Mouse (Mus musculus): ENCODE results near the gene Mypop. TPM values are rescaled to one million over a fixed set of nuclear protein-coding genes. Genes with fewer than 3 reads are reported as not detected.

The Mypop gene
- polyA plus RNA-seq (2012; rRNA removed) (0.20 and 0.21 TPM in 2 replicates), polyA plus RNA-seq (2014; fragmentation: Nextera tagmentation; extraction: Ambion mirVana) (0.30 and 0.34 TPM in 2 replicates)

- H3K9ac ChIP-seq (replicated peaks): no peak within 1 kb of the TSS
Measured at GRCm38 (mm10) chr7:18990601-18991295, at the start of gene Mypop. Mypop (plus strand) TSS chr7:18991245.

GRCm38 (mm10) chr7:18942376-18942775, 48.7 kb upstream of the Mypop start:
- 31% methylated on average over 1 of the region's 1 CpGs for WGBS (ENCODE audit: insufficient replicate concordance)
- H3K27ac ChIP-seq: no peak overlapping the region
- no peaks in the 10 kb centered on the region for H3K9me3 ChIP-seq (ENCODE audit: control insufficient read depth, low read length)
- no peak overlapping the region for H3K4me3 ChIP-seq (ENCODE audit: insufficient read depth in 1 of 2, low read depth in 2 of 2, low read length in 2 of 2)
- H3K4me2 ChIP-seq (ENCODE audit: low read depth): no peak overlapping the region
- no peak for DNase-seq (ENCODE audit: low read depth in 3 of 3, low spot score in 3 of 3)
- no peak overlapping the region for H3K9ac ChIP-seq (replicated peaks)
- H3K4me1 ChIP-seq (replicated peaks; ENCODE audit: control insufficient read depth in 2 of 2, insufficient read depth in 2 of 2, low read length in 1 of 2): no peaks in the 10 kb centered on the region
- no peaks in the 10 kb centered on the region for H3K36me3 ChIP-seq (replicated peaks; ENCODE audit: control insufficient read depth, insufficient read depth, low read depth)
- ATAC-seq (ENCODE audit: insufficient read depth): no peak
- TF ChIP-seq CTCF (IDR thresholded peaks at IDR 0.05; ENCODE audit: low read depth) (no peak), EP300 (IDR thresholded peaks at IDR 0.05; ENCODE audit: low read depth) (no peak)
- H3K27me3 ChIP-seq (ENCODE audit: control insufficient read depth, insufficient read depth, low read length): no peaks in the 10 kb centered on the region

More at GRCm38 (mm10) chr7:18990601-18991295, at the start of gene Mypop:
- Histone ChIP-seq H3K4me2 (ENCODE audit: low read depth) (peak within 1 kb of the TSS; percentile 66), H3K36me3 (replicated peaks; ENCODE audit: control insufficient read depth, insufficient read depth, low read depth) (no peaks in the 10 kb centered on the region), H3K9me3 (ENCODE audit: control insufficient read depth, low read length) (no peaks in the 10 kb centered on the region), H3K27ac (no peak within 1 kb of the TSS), H3K27me3 (ENCODE audit: control insufficient read depth, insufficient read depth, low read length) (peaks cover 48% of the 10 kb centered on the region), H3K4me3 (ENCODE audit: insufficient read depth in 1 of 2, low read depth in 2 of 2, low read length in 2 of 2) (peak within 1 kb of the TSS; percentile 36 to 48), H3K4me1 (replicated peaks; ENCODE audit: control insufficient read depth in 2 of 2, insufficient read depth in 2 of 2, low read length in 1 of 2) (peaks cover 0 to 5% of the 10 kb centered on the region in 2 experiments; a peak in 1 of 4 replicates)
- ATAC-seq (ENCODE audit: insufficient read depth): peak; percentile 87
- TF ChIP-seq CTCF (IDR thresholded peaks at IDR 0.05; ENCODE audit: low read depth) (no peak), EP300 (IDR thresholded peaks at IDR 0.05; ENCODE audit: low read depth) (no peak)
- DNase-seq (ENCODE audit: low read depth in 3 of 3, low spot score in 3 of 3): peak; percentile 92
- under 1% methylated on average over 37 of the region's 37 CpGs for WGBS (ENCODE audit: insufficient replicate concordance)

GRCm38 (mm10) chr7:18942815-18943214, 48.2 kb upstream of the Mypop start:
- TF ChIP-seq EP300 (IDR thresholded peaks at IDR 0.05; ENCODE audit: low read depth) (no peak), CTCF (IDR thresholded peaks at IDR 0.05; ENCODE audit: low read depth) (no peak)
- Histone ChIP-seq H3K4me2 (ENCODE audit: low read depth) (no peak overlapping the region), H3K4me3 (ENCODE audit: insufficient read depth in 1 of 2, low read depth in 2 of 2, low read length in 2 of 2) (no peak overlapping the region), H3K9me3 (ENCODE audit: control insufficient read depth, low read length) (no peaks in the 10 kb centered on the region), H3K27me3 (ENCODE audit: control insufficient read depth, insufficient read depth, low read length) (no peaks in the 10 kb centered on the region), H3K4me1 (replicated peaks; ENCODE audit: control insufficient read depth in 2 of 2, insufficient read depth in 2 of 2, low read length in 1 of 2) (no peaks in the 10 kb centered on the region), H3K27ac (no peak overlapping the region), H3K9ac (replicated peaks) (no peak overlapping the region), H3K36me3 (replicated peaks; ENCODE audit: control insufficient read depth, insufficient read depth, low read depth) (no peaks in the 10 kb centered on the region)
- ATAC-seq (ENCODE audit: insufficient read depth): no peak
- DNase-seq (ENCODE audit: low read depth in 3 of 3, low spot score in 3 of 3): no peak
- WGBS (ENCODE audit: insufficient replicate concordance): 56% methylated on average over 9 of the region's 9 CpGs

- H3K27me3 ChIP-seq (ENCODE audit: control insufficient read depth, insufficient read depth, low read length): no peaks in the 10 kb centered on the region
- WGBS (ENCODE audit: insufficient replicate concordance): 36% methylated on average over 6 of the region's 6 CpGs
- DNase-seq (ENCODE audit: low read depth in 3 of 3, low spot score in 3 of 3) (no peak), ATAC-seq (ENCODE audit: insufficient read depth) (no peak)
- no peaks in the 10 kb centered on the region for H3K36me3 ChIP-seq (replicated peaks; ENCODE audit: control insufficient read depth, insufficient read depth, low read depth)
- H3K4me2 ChIP-seq (ENCODE audit: low read depth): no peak overlapping the region
- TF ChIP-seq EP300 (IDR thresholded peaks at IDR 0.05; ENCODE audit: low read depth): no peak
- TF ChIP-seq CTCF (IDR thresholded peaks at IDR 0.05; ENCODE audit: low read depth): no peak
- H3K9me3 ChIP-seq (ENCODE audit: control insufficient read depth, low read length): no peaks in the 10 kb centered on the region
- H3K9ac ChIP-seq (replicated peaks): no peak overlapping the region
- no peaks in the 10 kb centered on the region; a peak in 2 of 4 replicates for H3K4me1 ChIP-seq (replicated peaks; ENCODE audit: control insufficient read depth in 2 of 2, insufficient read depth in 2 of 2, low read length in 1 of 2)
- H3K4me3 ChIP-seq (ENCODE audit: insufficient read depth in 1 of 2, low read depth in 2 of 2, low read length in 2 of 2): no peak overlapping the region
- H3K27ac ChIP-seq: no peak overlapping the region
Measured at GRCm38 (mm10) chr7:18948151-18948550, 42.9 kb upstream of the Mypop start.

- TF ChIP-seq EP300 (IDR thresholded peaks at IDR 0.05; ENCODE audit: low read depth): no peak
- TF ChIP-seq CTCF (IDR thresholded peaks at IDR 0.05; ENCODE audit: low read depth): no peak
- no peaks in the 10 kb centered on the region for H3K36me3 ChIP-seq (replicated peaks; ENCODE audit: control insufficient read depth, insufficient read depth, low read depth)
Measured at GRCm38 (mm10) chr7:18949781-18950522, 41.1 kb upstream of the Mypop start.

More at GRCm38 (mm10) chr7:18949781-18950522, 41.1 kb upstream of the Mypop start:
- 29% methylated on average over 12 of the region's 12 CpGs for WGBS (ENCODE audit: insufficient replicate concordance)
- H3K4me2 ChIP-seq (ENCODE audit: low read depth): no peak overlapping the region
- H3K27me3 ChIP-seq (ENCODE audit: control insufficient read depth, insufficient read depth, low read length): no peaks in the 10 kb centered on the region
- H3K4me3 ChIP-seq (ENCODE audit: insufficient read depth in 1 of 2, low read depth in 2 of 2, low read length in 2 of 2): no peak overlapping the region
- H3K4me1 ChIP-seq (replicated peaks; ENCODE audit: control insufficient read depth in 2 of 2, insufficient read depth in 2 of 2, low read length in 1 of 2): no peaks in the 10 kb centered on the region; a peak in 2 of 4 replicates
- H3K27ac ChIP-seq: no peak overlapping the region
- DNase-seq (ENCODE audit: low read depth in 3 of 3, low spot score in 3 of 3): no peak
- no peak overlapping the region for H3K9ac ChIP-seq (replicated peaks)
- ATAC-seq (ENCODE audit: insufficient read depth): no peak
- H3K9me3 ChIP-seq (ENCODE audit: control insufficient read depth, low read length): no peaks in the 10 kb centered on the region
